Mouse (Mus musculus) activated CD4-positive, CD25-positive, alpha-beta regulatory T cell, adult 4 months (primary cell): Measurements from ENCODE around the gene Tnfsf13. TPM values are rescaled to one million over a fixed set of nuclear protein-coding genes. Genes with fewer than 3 reads are reported as not detected.
A peak's percentile ranks its signal among the peaks of the same experiment; 100 is the strongest.

ENCODE experiments used
- ATAC-seq: one replicate; pipeline ENCODE4 v1.8.0; 2017
- polyA plus RNA-seq, 2 experiments: library from polyadenylated mRNA; unstranded; fragments of 100-300 nt; shearing (Covaris generic); gene quantifications; one replicate each; pipeline ENCODE4 v1.2.1; 2017

Gene Tnfsf13
- polyA plus RNA-seq, 2 experiments from 2014 or later = not detected

- ATAC-seq = no peak
Measured at GRCm38 (mm10) chr11:69680136-69680855, 5.3 kb downstream of the Tnfsf13 start.

- no peak for ATAC-seq
Measured at GRCm38 (mm10) chr11:69679144-69679543, 6.4 kb downstream of the Tnfsf13 start.

GRCm38 (mm10) chr11:69672211-69672706, 13.3 kb downstream of the Tnfsf13 start, which contains the start of gene Eif4a1:
Gene Eif4a1, minus strand, starts transcription at chr11:69672423.
- ATAC-seq = peak; percentile 80

- no peak for ATAC-seq
Measured at GRCm38 (mm10) chr11:69671726-69672124, 13.9 kb downstream of the Tnfsf13 start.

- peak; percentile 59 for ATAC-seq
Measured at GRCm38 (mm10) chr11:69670786-69671725, 14.5 kb downstream of the Tnfsf13 start.

- no peak for ATAC-seq
Measured at GRCm38 (mm10) chr11:69666665-69667005, 18.9 kb downstream of the Tnfsf13 start.

GRCm38 (mm10) chr11:69665961-69666664, 19.5 kb downstream of the Tnfsf13 start, which contains the start of gene Cd68:
Gene Cd68, minus strand, starts transcription at chr11:69666153.
- no peak for ATAC-seq

- ATAC-seq = no peak
Measured at GRCm38 (mm10) chr11:69665457-69665960, 20.1 kb downstream of the Tnfsf13 start.

- ATAC-seq = no peak
Measured at GRCm38 (mm10) chr11:69664841-69665240, 20.7 kb downstream of the Tnfsf13 start.

GRCm38 (mm10) chr11:69663795-69664194, 21.8 kb downstream of the Tnfsf13 start:
- ATAC-seq = no peak

GRCm38 (mm10) chr11:69662967-69663671, 22.5 kb downstream of the Tnfsf13 start:
- ATAC-seq = no peak

GRCm38 (mm10) chr11:69662213-69662966, 23.2 kb downstream of the Tnfsf13 start, which contains the start of gene Mpdu1:
Gene Mpdu1, minus strand, starts transcription at chr11:69662642.
- peak; percentile 88 for ATAC-seq

GRCm38 (mm10) chr11:69661221-69661881, 24.2 kb downstream of the Tnfsf13 start:
- no peak for ATAC-seq

- ATAC-seq = no peak
Measured at GRCm38 (mm10) chr11:69657462-69657881, 28.1 kb downstream of the Tnfsf13 start.

- no peak for ATAC-seq
Measured at GRCm38 (mm10) chr11:69656617-69657461, 28.7 kb downstream of the Tnfsf13 start.

- no peak for ATAC-seq
Measured at GRCm38 (mm10) chr11:69656065-69656455, 29.5 kb downstream of the Tnfsf13 start.

- no peak for ATAC-seq
Measured at GRCm38 (mm10) chr11:69655264-69656064, 30.1 kb downstream of the Tnfsf13 start, which contains the start of gene Sox15. Gene Sox15, plus strand, starts transcription at chr11:69655314.

- ATAC-seq = no peak
Measured at GRCm38 (mm10) chr11:69654760-69655159, 30.8 kb downstream of the Tnfsf13 start.
